Mouse (Mus musculus) E14TG2a.4 (cell line): Measurements from ENCODE around the gene Gfod2.

Source experiments
- H3K27me3 ChIP-seq: 2 replicates; pipeline ENCODE4 v1.6.1; 2014; ENCODE audit warnings: low read length, control low read depth; ENCODE audit not compliant: insufficient read depth
- H3K36me3 ChIP-seq: 2 replicates; pipeline ENCODE4 v1.6.1; 2014; ENCODE audit warnings: low read length, control low read depth; ENCODE audit not compliant: insufficient read depth
- H3K4me1 ChIP-seq: replicated peaks from 2 replicates; pipeline ENCODE4 v1.6.1; 2014; ENCODE audit warnings: low read depth, low read length, control low read depth
- H3K4me3 ChIP-seq: replicated peaks from 2 replicates; pipeline ENCODE4 v1.5.1; 2014; ENCODE audit warnings: mild to moderate bottlenecking, low read length
- H3K9me3 ChIP-seq: 2 replicates; pipeline ENCODE4 v1.6.1; 2014; ENCODE audit warnings: low read length, control low read depth
- CTCF ChIP-seq: conservative IDR thresholded peaks from 2 replicates; pipeline ENCODE4 v1.5.1; 2014; ENCODE audit warnings: low read length
- NANOG ChIP-seq: IDR thresholded peaks from 2 replicates; pipeline ENCODE4 v1.6.1; 2014; ENCODE audit warnings: borderline replicate concordance, low read length, mixed read lengths
- POU5F1 ChIP-seq: IDR thresholded peaks from 2 replicates; pipeline ENCODE4 v1.6.1; 2014; ENCODE audit warnings: low read length, borderline replicate concordance

Gfod2 gene

DNA sequence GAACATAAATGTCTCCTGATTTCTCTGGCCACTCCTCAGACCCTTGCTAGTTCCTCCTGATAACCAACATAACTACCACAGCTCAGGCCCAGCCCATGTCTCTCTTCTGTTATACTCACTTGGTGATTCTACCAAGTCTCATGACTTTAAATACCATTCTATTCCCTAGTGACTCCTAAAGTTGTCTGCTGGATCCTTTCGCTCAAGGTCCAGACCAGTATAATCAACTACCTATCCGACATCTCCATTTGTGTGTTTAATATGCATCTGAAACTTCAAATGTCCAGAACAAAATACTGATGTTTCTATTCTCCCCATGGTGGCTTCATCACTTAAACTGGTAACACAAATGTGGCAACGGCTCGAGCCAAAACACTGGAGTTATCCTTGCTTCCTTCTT lies 15.2 kb downstream of the Gfod2 start:
- Histone ChIP-seq H3K27me3 (no peaks in the 10 kb centered on the region), H3K36me3 (no peaks in the 10 kb centered on the region), H3K4me1 (peaks cover 14% of the 10 kb centered on the region), H3K4me3 (no peak overlapping the region), H3K9me3 (no peaks in the 10 kb centered on the region)
- TF ChIP-seq POU5F1 (no peak), CTCF (no peak), NANOG (no peak)

DNA sequence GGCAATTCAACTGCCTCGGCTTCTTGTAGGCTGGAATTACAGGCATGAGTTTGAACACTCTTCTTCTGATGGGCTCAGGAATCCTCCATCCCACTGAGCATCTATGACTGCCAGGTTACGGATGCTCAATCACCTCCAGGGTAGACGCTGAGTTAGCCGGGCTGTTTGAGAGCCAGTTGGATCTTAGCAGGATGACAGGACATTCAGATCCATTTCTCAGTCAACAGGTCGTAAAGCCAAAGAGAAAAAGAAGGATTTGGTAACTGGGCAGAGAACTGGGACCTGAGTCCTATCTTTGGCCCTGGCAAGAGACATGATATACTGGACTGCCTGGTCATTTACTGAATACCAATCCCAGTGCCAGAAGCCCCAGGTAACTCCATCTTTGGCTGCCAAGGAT lies 19.2 kb downstream of the Gfod2 start:
- TF ChIP-seq NANOG (no peak), POU5F1 (no peak), CTCF (no peak)
- Histone ChIP-seq H3K36me3 (no peaks in the 10 kb centered on the region), H3K4me1 (no peaks in the 10 kb centered on the region), H3K9me3 (no peaks in the 10 kb centered on the region), H3K27me3 (no peaks in the 10 kb centered on the region), H3K4me3 (no peak overlapping the region)

DNA sequence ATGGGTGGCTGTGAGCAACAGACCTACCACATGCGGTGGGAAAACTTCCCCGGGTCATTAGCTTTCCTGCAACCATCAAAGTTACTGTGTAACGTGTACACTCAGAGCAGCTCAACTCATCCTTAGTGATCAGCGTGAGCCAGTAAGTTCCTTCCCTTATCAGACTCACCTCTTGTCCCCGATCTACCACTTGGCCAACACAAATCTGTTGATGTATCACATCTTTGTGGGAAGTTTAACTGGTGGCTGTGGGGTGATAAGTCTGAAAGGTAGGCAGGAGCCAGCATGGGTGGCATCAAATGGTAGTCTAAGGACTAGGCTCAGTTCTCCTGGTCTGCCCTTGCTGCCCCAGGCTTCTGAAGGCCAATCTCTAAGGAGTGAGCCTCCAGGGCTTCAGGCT lies 26.3 kb downstream of the Gfod2 start:
- peaks cover 12% of the 10 kb centered on the region for H3K4me1 ChIP-seq
- H3K36me3 ChIP-seq = 0 out of 2 replicates have a peak, but pooled peaks cover 9% of the 10 kb centered on the region
- no peaks in the 10 kb centered on the region for H3K9me3 ChIP-seq
- H3K4me3 ChIP-seq = no peak overlapping the region
- H3K27me3 ChIP-seq = no peaks in the 10 kb centered on the region
- no peak for TF ChIP-seq NANOG
- no peak for TF ChIP-seq CTCF
- no peak for TF ChIP-seq POU5F1

DNA sequence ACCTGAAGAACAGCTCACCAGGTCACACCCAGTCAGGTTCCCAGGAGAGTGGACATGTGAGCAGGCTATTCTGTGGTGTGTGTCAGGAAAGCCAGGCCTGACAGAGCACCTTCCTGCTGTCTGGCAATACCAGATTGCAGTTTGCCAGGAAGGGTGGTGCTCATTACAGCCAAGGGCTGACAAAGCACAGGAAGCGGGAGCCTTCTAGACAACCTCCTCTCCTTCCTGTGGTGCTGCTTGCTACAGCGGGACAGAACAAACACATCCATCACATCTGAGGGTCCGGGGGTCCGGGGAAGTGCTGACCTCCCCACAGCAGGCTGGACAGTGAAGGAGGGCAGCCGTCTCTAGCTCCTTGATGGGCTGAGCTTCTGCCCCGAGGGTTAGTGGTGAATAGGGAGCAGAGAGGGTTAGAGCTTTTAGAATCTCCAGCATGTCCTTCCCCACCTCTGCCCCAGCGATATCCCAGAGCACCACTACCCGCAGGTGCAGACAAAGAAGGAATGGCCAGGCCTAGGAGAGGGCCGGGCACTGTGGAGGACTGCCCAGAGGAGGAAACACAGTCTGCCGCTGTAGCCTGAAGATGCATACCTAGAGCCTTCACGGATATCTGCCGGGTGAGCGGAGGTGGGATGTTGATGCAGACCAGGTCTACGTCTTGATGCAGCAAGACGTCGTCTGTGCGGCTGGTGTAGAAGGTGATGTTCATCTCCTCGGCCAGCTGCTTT lies 30.9 kb downstream of the Gfod2 start:
- Histone ChIP-seq H3K4me1 (peaks cover 42% of the 10 kb centered on the region), H3K27me3 (no peaks in the 10 kb centered on the region), H3K36me3 (peaks cover 21% of the 10 kb centered on the region), H3K4me3 (peak overlapping the region; percentile 57), H3K9me3 (no peaks in the 10 kb centered on the region)
- no peak for TF ChIP-seq POU5F1
- no peak for TF ChIP-seq NANOG
- TF ChIP-seq CTCF = no peak

DNA sequence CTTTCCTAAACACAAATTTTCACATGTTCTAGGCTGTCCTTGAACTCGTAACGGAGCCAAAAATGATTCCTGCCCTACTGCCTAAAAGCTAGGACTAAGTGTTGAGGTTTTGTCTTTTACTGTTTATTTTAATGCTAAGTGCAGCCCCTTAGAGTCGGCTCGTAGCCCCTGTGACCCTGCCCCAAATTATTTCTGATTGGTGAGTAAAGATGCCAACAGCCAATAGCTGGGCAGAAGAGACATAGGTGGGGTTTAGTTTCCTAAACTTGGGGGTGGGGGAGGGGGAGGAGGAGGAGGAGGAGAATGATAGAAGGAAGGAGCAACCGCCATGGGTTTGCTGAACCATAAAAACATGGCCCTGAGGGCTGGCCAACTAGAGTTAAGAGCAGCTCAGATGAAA lies 32.7 kb downstream of the Gfod2 start:
- Histone ChIP-seq H3K36me3 (peaks cover 22% of the 10 kb centered on the region), H3K27me3 (no peaks in the 10 kb centered on the region), H3K4me1 (peaks cover 42% of the 10 kb centered on the region), H3K9me3 (no peaks in the 10 kb centered on the region), H3K4me3 (no peak overlapping the region)
- TF ChIP-seq NANOG (no peak), CTCF (no peak), POU5F1 (no peak)

DNA sequence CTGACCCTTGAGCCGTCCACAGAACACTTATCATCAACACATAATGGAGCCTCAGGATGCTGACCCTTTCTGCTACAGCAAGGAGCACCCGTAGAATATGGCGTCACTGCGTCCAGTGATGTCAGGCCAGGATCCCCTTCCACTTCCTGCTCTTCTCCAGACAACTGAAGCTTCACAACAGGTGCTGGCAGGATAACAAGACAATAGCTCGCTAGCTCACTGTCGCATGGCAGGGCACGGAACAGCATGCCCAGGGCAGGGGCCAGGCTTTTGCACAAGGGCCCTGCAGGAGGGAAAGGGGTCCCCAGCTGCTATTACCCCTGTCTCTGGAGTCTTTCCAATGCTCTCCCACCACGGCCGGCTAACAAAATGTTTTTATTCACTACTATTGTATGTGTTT lies 35.6 kb downstream of the Gfod2 start:
- H3K9me3 ChIP-seq = no peaks in the 10 kb centered on the region
- H3K36me3 ChIP-seq = peaks cover 18% of the 10 kb centered on the region
- no peaks in the 10 kb centered on the region for H3K27me3 ChIP-seq
- no peak overlapping the region for H3K4me3 ChIP-seq
- no peak for TF ChIP-seq CTCF
- TF ChIP-seq POU5F1 = no peak
- no peak for TF ChIP-seq NANOG
- H3K4me1 ChIP-seq = peaks cover 43% of the 10 kb centered on the region

DNA sequence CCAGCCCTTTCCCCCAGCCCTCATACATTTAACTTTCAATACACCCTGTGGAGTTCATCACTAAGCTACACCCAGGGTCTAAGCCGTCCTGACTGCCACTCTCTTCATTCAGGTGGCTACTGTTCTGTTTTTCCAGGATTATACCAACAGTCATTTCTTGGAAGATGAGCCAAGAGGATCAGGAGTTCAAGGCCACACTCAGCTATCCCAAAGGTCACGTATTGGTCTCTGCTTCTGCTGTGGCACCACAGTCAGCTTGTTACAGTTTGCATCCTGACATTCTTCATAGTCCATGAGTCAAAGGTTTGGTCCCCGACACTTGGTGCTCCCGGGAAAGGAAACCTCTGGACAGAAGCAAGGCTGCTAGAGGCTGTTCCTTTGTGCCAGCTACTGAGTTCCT lies 38.8 kb downstream of the Gfod2 start:
- TF ChIP-seq POU5F1 (no peak), CTCF (no peak), NANOG (no peak)
- Histone ChIP-seq H3K36me3 (peaks cover 8% of the 10 kb centered on the region), H3K4me1 (peaks cover 29% of the 10 kb centered on the region), H3K9me3 (no peaks in the 10 kb centered on the region), H3K4me3 (no peak overlapping the region), H3K27me3 (no peaks in the 10 kb centered on the region)

DNA sequence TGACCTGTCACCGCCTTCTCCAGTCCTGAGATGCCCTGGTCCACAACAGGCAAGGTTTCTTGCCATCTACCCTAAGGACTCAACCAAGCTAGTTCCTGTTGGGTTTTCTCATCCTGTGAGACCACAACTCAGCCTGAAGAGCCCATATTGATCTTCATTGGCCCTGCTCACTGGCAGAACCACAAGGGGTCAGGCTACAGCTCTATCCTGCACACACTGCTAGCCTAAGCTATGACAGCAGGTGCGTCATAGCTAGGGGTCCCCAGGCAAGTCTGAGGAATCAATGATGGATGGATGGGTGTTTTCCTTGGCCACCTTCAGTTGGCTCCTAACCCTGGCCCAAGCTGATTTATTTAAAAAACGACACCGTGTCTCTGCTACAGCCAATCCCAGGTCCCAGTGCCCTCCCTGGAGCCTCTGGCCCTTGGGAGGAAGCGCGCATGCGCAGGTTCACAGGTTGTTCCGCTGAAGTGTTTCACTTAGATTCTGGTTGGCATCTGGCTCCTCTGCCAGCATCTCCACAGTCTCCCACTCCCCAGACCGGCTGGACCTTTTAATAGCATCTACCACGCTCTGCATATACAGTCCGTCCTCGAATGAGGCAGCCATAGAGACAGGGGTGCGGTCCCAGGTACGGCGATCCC lies 42.0 kb downstream of the Gfod2 start:
- Histone ChIP-seq H3K9me3 (no peaks in the 10 kb centered on the region), H3K4me3 (peak overlapping the region; percentile 73), H3K4me1 (peaks cover 27% of the 10 kb centered on the region), H3K27me3 (no peaks in the 10 kb centered on the region), H3K36me3 (no peaks in the 10 kb centered on the region)
- TF ChIP-seq CTCF (peak; percentile 32; the same call in 1 of the 2 replicates), POU5F1 (no peak)

DNA sequence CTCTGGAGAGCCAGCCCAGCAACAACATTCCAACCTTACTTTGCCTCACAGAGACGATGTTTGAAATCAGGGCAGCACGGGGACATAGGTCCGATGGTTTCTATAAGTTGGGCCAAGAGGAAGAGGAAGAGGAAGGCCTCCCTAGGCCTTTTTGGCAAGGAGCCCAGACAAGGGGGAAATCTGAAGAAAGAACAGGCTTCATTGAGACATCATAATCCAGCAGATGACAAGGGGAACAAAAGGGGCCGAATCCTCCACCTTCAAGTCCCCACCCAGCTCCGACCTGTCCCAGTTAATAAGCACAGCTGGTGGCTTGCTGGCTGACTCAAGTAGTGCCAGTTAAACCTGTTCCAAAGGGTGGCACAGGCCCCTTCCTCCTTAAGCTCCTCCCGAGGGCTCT lies 43.4 kb downstream of the Gfod2 start:
- H3K9me3 ChIP-seq = no peaks in the 10 kb centered on the region
- H3K4me3 ChIP-seq = no peak overlapping the region
- peaks cover 39% of the 10 kb centered on the region for H3K4me1 ChIP-seq
- no peaks in the 10 kb centered on the region for H3K27me3 ChIP-seq
- H3K36me3 ChIP-seq = no peaks in the 10 kb centered on the region
- TF ChIP-seq POU5F1 (no peak), NANOG (no peak), CTCF (no peak)
